Mouse (Mus musculus) bone marrow, adult 2 months (tissue): ENCODE data around the gene Bckdk.

Source experiments
- CTCF ChIP-seq: fragments of 200-500 bp; IDR thresholded peaks from 2 replicates; pipeline ENCODE4 v1.5.1; 2011; ENCODE audit warnings: low read length, control low read depth; ENCODE audit not compliant: control insufficient read depth, insufficient read depth
- POLR2A ChIP-seq: fragments of 200-500 bp; IDR thresholded peaks from 2 replicates; pipeline ENCODE4 v1.6.1; 2011; ENCODE audit warnings: low read depth, mild to moderate bottlenecking, control low read depth, low read length, borderline replicate concordance; ENCODE audit not compliant: control insufficient read depth

GRCm38 (mm10) chr7:127903971-127904796 lies at the start of gene Bckdk:
- TF ChIP-seq POLR2A (peak; percentile 65; the same call in 1 of the 2 replicates), CTCF (no peak)
